Mouse (Mus musculus) lung, adult 2 months (tissue): Measurements from ENCODE around the gene BC055324.

ENCODE experiments used
- CTCF ChIP-seq: fragments of 200-500 bp; IDR thresholded peaks from 2 replicates; pipeline ENCODE4 v1.5.1; 2011; ENCODE audit warnings: mild to moderate bottlenecking, low read length, control low read depth; ENCODE audit not compliant: insufficient read depth
- POLR2A ChIP-seq: fragments of 200-500 bp; IDR thresholded peaks from 2 replicates; pipeline ENCODE4 v1.6.1; 2011; ENCODE audit warnings: low read depth, mild to moderate bottlenecking, control low read depth, low read length, borderline replicate concordance; ENCODE audit errors: extremely low read depth

GRCm38 (mm10) chr1:163907007-163907811, 87.4 kb downstream of the BC055324 start:
- TF ChIP-seq POLR2A (no peak), CTCF (no peak)
